Mouse (Mus musculus): Measurements from ENCODE around the gene Src. TPM values are rescaled to one million over a fixed set of nuclear protein-coding genes. Genes with fewer than 3 reads are reported as not detected.

Src gene
- total RNA-seq, 2 experiments from 2014 or later = 116 to 137 TPM

- intact Hi-C loops (cut with DNase I) = no loop called here
- no peak for DNase-seq (ENCODE audit: low spot score in 2 of 2)
Observed at GRCm38 (mm10) chr2:157509182-157509581, 90.9 kb downstream of the Src start.

- intact Hi-C loops (cut with DNase I) = no loop called here
- DNase-seq (ENCODE audit: low spot score in 2 of 2) = no peak
Observed at GRCm38 (mm10) chr2:157510031-157510430, 91.8 kb downstream of the Src start.

- intact Hi-C loops (cut with DNase I) = no loop called here
- peak; percentile 35 to 51 for DNase-seq (ENCODE audit: low spot score in 2 of 2)
Observed at GRCm38 (mm10) chr2:157512859-157513258, 94.6 kb downstream of the Src start.

GRCm38 (mm10) chr2:157513737-157514208, 95.5 kb downstream of the Src start:
- no peak for DNase-seq (ENCODE audit: low spot score in 2 of 2)
- intact Hi-C loops (cut with DNase I) = no loop called here

- DNase-seq (ENCODE audit: low spot score in 2 of 2) = no peak
- intact Hi-C loops (cut with DNase I) = no loop called here
Observed at GRCm38 (mm10) chr2:157514353-157514752, 96.1 kb downstream of the Src start.

GRCm38 (mm10) chr2:157517526-157517925, 99.3 kb downstream of the Src start:
- no peak for DNase-seq (ENCODE audit: low spot score in 2 of 2)
- intact Hi-C loops (cut with DNase I) = no loop called here

GRCm38 (mm10) chr2:157518451-157518850, 100.2 kb downstream of the Src start:
- intact Hi-C loops (cut with DNase I) = no loop called here
- no peak for DNase-seq (ENCODE audit: low spot score in 2 of 2)

- DNase-seq (ENCODE audit: low spot score in 2 of 2) = no peak
- intact Hi-C loops (cut with DNase I) = no loop called here
Observed at GRCm38 (mm10) chr2:157519452-157519851, 101.2 kb downstream of the Src start.

GRCm38 (mm10) chr2:157520496-157520895, 102.3 kb downstream of the Src start:
- peak; percentile 67 to 77 for DNase-seq (ENCODE audit: low spot score in 2 of 2)
- intact Hi-C loops (cut with DNase I) = no loop called here

Other genes starting within 250 kb of the Src start
- 1 to 10 TPM; 1.2 to 1.6 TPM for gene Rbl1, start 213.9 kb upstream of the Src start, total RNA-seq (2021)
- 100 to 1,000 TPM; 124 to 130 TPM for gene Rpn2, start 139.4 kb upstream of the Src start, total RNA-seq (2021)
- gene Mroh8, start 138.9 kb upstream of the Src start, total RNA-seq (2021) = 1 to 10 TPM; 1.0 to 1.4 TPM
- not detected for gene Ghrh, start 70.9 kb upstream of the Src start, total RNA-seq (2021)
- 10 to 100 TPM; 64.8 to 65.6 TPM for gene Manbal, start 50.9 kb upstream of the Src start, total RNA-seq (2021)
- 100 to 1,000 TPM; 234 to 293 TPM for gene Nnat, start 141.6 kb downstream of the Src start, total RNA-seq (2021)
- gene Blcap, start 152.8 kb downstream of the Src start, total RNA-seq (2021) = 100 to 1,000 TPM; 111 to 112 TPM

All from left cerebral cortex, postnatal 25 days (tissue).